Mouse (Mus musculus) embryonic fibroblast, embryonic 13.5 days (primary cell): ENCODE measurements around the gene Pgpep1l.

Experiments
- CTCF ChIP-seq: IDR thresholded peaks from 2 replicates; pipeline ENCODE4 v1.5.1; 2011; ENCODE audit warnings: mild to moderate bottlenecking, control low read depth, low read length, moderate library complexity, borderline replicate concordance; ENCODE audit not compliant: insufficient read depth
- POLR2A ChIP-seq: IDR thresholded peaks from 2 replicates; pipeline ENCODE4 v1.6.1; 2011; ENCODE audit warnings: low read depth, mild to moderate bottlenecking, control low read depth, low read length, moderate library complexity

- TF ChIP-seq POLR2A (no peak), CTCF (no peak)
Observed at GRCm38 (mm10) chr7:68193958-68194695, 69.9 kb downstream of the Pgpep1l start.
